Mouse (Mus musculus) heart, adult 2 months (tissue): ENCODE data around the gene Katnbl1.

Experiments
- CTCF ChIP-seq: fragments of 200-600 bp; IDR thresholded peaks from 2 replicates; pipeline ENCODE4 v1.8.1; 2022; ENCODE audit warnings: antibody characterized with exemption, mild to moderate bottlenecking, moderate library complexity
- EP300 ChIP-seq: fragments of 200-500 bp; IDR thresholded peaks from 2 replicates; pipeline ENCODE4 v1.6.1; 2011; ENCODE audit warnings: low read depth, low read length, control low read depth; ENCODE audit not compliant: insufficient read depth
- POLR2A ChIP-seq: fragments of 200-500 bp; IDR thresholded peaks from 2 replicates; pipeline ENCODE4 v1.6.1; 2011; ENCODE audit warnings: mild to moderate bottlenecking, low read depth, low read length, control low read depth; ENCODE audit not compliant: insufficient read depth

- TF ChIP-seq CTCF (no peak), POLR2A (no peak), EP300 (no peak)
Observed at GRCm38 (mm10) chr2:112353685-112354455, 25.1 kb upstream of the Katnbl1 start.
